Mouse (Mus musculus): ENCODE data around the gene F13a1. TPM values are rescaled to one million over a fixed set of nuclear protein-coding genes. Genes with fewer than 3 reads are reported as not detected.
A peak's percentile ranks its signal among the peaks of the same experiment; 100 is the strongest.

The F13a1 gene
- 7.7 and 8.3 TPM in 2 replicates for total RNA-seq (2021)
- long read RNA-seq, partial matches to known transcripts, result 0 of 2 reads
- long read RNA-seq, other reads (novel, unspliced or antisense), result 2 of 2 reads

GRCm38 (mm10) chr13:37050126-37050525 lies at the start of gene F13a1:
TSS of gene F13a1 (minus strand) at chr13:37050244.
- DNase-seq, result no peak

DNA sequence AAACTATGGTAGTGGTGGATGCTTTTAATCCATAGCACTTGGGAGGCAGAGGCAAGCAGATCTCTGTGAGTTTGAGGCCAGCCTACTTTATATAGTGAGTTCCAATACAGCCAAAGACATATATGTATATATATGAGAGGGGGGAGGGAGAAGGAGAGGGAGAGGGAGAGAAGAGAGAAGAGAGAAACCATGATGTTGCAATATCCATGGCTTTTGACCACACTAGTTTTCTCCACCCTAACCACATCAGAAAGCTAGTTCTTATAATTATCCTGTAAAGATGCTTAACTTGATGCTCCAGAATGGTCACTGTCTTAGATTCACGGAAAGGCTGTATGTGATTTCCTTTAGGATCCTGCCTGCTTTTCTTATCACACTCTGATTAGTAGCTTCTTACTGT lies 41.6 kb upstream of the F13a1 start:
- no peak for DNase-seq

DNA sequence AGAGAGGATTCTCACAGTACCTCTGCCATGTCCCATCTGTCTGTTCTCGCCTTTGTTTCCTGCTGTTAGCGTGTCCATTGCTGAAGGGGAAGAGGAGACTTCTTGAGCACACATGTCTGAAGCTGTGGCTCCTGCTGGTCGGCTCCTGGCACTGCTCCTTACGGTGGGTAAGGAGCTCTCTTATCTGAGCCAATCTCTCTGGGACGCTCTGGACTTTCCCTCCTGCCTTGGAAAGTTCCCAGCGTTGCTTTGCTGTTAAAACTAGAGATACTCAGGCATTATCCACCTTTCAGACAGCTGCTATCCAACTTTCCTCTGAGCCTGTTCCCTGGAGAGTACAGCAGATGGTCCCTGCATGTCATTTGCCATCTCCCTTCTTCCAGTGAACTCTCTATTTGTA lies 39.1 kb upstream of the F13a1 start:
- no peak for DNase-seq

GRCm38 (mm10) chr13:37081506-37082241 lies 31.6 kb upstream of the F13a1 start:
- no peak for DNase-seq

- DNase-seq, result no peak
Observed at GRCm38 (mm10) chr13:37071390-37071789, 21.3 kb upstream of the F13a1 start.

GRCm38 (mm10) chr13:37070824-37071223 lies 20.8 kb upstream of the F13a1 start:
- DNase-seq, result no peak

DNA sequence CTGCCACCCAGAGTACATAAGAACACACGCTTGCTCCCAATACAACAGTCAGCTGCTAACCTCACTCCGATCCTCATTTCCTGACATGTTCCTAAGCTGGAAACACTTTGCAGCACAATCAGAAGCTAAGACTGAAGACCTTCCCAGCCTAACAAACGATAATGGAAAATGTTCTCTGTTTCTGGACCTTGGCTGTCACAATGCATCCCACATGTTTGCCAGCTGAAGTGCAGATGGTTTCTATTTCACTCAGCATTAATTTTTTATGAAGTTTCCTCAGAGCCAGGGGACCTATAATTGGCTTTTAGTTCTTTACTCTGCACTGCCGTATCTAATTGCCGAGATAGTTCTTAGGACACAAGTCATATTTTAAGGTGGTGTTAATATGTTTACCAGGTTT lies 10.8 kb upstream of the F13a1 start:
- no peak for DNase-seq

DNA sequence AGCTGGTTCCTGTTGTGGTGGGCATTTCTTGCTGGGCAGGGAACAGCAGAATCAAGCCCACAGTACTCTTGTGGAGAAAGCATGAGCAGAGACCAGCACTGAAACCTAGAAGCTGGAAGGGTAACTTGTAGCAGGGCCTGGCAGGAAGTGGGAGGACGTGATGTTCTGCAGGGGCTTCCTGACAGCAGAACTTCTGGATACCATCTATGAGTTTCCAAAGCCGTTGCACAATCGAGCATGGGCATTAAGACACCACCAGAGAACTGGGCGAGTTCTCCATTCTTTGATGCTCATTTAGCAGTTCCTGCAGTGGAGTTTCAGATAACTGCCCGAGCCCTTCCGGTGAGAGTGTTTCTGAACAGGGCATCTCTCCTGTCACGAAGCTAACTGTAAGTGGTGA lies 6.6 kb upstream of the F13a1 start:
- DNase-seq, result no peak

- no peak for DNase-seq
Observed at GRCm38 (mm10) chr13:37049631-37050030, 413 bp downstream of the F13a1 start.

- DNase-seq, result no peak
Observed at GRCm38 (mm10) chr13:37049018-37049417, 1.0 kb downstream of the F13a1 start.

DNA sequence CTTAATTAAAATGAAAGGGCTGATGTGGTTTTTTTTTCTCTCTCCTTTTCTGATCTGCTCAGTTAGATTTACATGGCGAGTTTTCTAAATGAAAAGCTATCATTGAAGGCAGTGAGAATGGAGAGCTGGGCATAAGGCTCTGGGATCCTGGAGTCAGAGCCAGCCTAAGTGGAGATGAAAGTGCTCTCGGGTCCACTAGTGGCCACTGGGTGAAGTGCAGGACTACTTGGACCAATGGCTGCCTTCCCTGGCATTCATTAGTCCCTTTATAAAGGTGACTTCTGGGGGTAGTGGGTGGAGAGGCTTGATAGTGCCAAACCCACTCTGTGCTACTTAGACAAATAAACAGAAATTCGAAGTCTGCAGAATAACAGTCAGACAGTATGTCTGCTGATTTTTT lies 5.0 kb downstream of the F13a1 start:
- DNase-seq, result peak; percentile 26

- DNase-seq, result no peak
Observed at GRCm38 (mm10) chr13:37034745-37035144, 15.3 kb downstream of the F13a1 start.

DNA sequence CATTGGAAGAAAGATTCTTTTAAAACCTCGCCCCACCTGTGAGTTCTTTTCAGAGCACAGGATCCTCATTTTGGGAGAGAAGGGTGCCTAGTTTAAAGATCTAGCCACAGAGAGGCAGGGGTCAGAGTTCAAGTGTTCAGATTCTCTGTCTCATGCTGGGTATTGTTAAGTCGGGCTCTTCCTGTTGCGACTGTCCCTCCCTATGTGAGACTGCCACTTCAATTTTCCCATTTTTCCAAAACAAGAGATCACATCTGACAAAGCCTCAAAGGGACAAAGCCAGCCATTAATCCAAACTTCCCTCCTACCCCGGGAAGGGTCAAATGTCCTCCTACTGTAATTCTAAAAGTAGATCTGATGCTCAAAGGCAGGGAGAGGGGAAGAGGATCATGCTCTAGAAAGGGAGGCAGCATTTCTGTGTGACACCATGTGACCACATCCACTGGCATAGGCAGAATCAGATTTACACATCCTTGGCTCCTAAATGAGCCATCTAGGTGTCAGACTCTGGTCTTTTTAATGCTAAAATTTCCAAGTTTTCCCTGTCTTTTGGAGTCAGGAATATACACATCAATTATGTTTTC lies 24.0 kb downstream of the F13a1 start:
- no peak for DNase-seq

DNA sequence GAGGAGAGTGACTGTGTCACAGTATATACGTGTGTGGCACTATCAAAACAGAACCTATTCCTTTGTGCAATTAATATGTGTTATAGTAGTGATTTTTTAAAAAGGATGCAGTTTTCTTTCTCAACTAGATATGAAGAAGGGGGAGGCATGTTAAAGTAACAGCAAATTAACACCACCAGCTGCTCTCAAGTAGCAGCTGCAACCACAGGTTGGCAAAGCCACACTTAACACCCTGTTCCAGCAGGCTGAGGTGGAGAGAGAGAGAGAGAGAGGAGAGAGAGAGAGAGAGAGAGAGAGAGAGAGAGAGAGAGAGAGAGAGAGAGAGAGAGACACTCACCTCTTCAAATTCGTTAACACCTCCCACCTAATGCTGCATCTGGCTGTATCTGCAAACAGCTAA lies 28.5 kb downstream of the F13a1 start:
- no peak for DNase-seq

- no peak for DNase-seq
Observed at GRCm38 (mm10) chr13:37010771-37011170, 39.3 kb downstream of the F13a1 start.

GRCm38 (mm10) chr13:37006224-37006623 lies 43.8 kb downstream of the F13a1 start:
- DNase-seq, result no peak

DNA sequence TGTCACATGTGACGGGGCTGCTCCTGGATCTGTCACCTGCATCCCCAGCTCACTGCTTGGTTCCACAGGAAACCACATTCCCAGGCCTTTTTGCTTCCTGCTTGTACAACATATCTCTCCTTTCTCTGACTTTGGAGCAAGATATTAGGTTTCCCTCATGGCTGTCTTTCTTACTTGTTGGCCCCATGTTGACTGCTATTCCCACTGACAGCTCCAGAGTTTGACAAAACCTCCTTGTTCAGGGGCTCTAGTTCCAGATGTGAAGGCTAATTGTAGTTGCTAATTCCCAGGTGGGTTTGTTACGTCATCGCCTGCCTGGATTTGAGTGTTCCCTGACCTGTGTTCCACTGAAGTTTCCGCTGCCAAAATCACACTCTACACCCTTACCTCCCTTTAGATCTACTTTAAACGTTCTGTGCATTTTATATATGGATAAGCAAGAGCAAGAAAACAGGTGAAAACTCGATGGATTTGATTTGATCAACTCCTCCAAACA lies 50.8 kb downstream of the F13a1 start:
- no peak for DNase-seq

DNA sequence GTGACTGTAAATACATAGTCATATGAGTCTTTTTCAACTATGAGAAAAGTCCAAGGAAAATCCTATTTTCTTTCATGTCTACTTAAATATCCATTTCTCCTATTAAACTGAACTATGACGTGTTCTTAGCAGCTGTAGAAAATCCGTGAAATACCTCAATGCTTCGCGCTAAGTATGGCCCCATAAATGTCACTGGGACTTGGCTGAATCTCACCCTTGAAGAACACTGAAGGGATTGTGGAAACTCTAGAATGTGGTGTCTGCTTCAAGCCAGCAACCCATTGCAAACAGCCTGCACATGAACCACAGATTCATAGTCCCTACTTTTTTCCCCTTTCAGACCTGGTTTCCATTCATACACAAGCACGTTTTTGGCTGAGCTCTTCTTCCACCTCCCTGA lies 56.5 kb downstream of the F13a1 start:
- DNase-seq, result no peak

GRCm38 (mm10) chr13:36988392-36988791 lies 61.7 kb downstream of the F13a1 start:
- DNase-seq, result no peak

GRCm38 (mm10) chr13:36973016-36973415 lies 77.0 kb downstream of the F13a1 start:
- no peak for DNase-seq

- DNase-seq, result no peak
Observed at GRCm38 (mm10) chr13:36972226-36972625, 77.8 kb downstream of the F13a1 start.

DNA sequence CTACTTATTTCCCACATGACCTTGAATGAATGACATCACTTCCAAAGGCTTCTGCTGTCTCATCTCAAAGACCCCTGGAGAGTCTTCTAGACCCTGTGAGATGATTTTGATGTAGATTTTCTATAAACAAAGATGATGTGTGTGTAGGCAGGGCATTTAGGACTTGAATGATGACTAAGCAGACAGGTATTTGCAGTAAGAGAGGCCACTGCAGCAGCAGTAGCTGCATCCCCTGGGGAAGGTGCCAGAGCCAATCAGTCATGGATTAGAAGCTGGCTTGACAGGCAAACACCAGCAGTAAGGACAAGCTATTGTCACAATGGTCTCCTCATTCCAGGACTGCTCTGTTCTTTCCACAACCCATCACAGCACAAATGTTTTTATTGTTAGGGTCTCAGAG lies 87.1 kb downstream of the F13a1 start:
- peak; percentile 5 for DNase-seq

DNA sequence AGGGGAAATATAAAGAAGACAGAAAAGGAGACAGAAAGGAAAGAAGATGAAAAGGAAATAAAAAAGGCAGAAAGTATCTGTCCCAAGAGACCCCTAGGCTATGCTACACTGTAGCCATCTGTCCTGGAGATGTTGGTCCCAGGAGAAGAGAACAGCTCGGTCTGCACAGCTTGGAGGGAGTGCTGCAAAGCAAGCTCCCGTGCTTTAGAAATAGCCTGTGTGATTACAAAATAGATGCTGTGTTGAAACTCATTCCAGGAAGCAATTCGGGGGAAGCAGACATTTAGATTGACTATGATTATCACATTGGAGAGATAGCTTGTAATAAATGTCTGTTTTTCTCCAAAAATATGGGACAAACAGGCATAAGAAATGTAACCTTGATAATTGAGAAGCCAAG lies 91.0 kb downstream of the F13a1 start:
- no peak for DNase-seq

- DNase-seq, result no peak
Observed at GRCm38 (mm10) chr13:36954937-36955336, 95.1 kb downstream of the F13a1 start.
